Mouse (Mus musculus) brain, embryonic 14.5 days (tissue): ENCODE results near the gene Hist4h4.

Source experiments
- CTCF ChIP-seq: fragments of 200-500 bp; IDR thresholded peaks from 2 replicates; pipeline ENCODE4 v1.5.1; 2012; ENCODE audit warnings: inconsistent platforms, mild to moderate bottlenecking, moderate library complexity, borderline replicate concordance; ENCODE audit not compliant: insufficient read depth, insufficient read length; ENCODE audit errors: extremely low read depth
- POLR2A ChIP-seq: fragments of 200-500 bp; IDR thresholded peaks from 2 replicates; pipeline ENCODE4 v1.6.1; 2012; ENCODE audit warnings: mild to moderate bottlenecking, inconsistent platforms, borderline replicate concordance; ENCODE audit not compliant: poor library complexity, insufficient read depth, insufficient read length, severe bottlenecking; ENCODE audit errors: extremely low read depth

DNA sequence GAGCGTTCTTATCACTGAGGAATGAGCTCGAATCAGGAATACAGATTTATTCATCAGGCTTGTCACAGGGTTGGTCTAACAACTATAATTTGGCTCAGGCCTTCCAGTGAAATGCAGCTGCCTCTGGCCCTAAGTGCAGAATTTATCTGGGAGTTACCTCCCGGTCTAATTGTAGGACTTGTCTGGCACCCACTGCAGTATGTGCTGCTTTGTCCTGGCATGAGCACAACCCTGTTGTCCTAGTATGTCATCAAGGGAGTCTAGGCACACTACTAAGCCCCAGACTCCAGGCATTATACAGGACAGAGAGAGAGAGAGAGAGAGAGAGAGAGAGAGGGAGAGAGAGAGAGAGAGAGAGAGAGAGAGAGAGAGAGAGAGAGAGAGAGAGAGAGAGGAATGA, 33.1 kb upstream of the Hist4h4 start:
- TF ChIP-seq CTCF (no peak), POLR2A (no peak)
